Comparison of ENCODE assay signal across 19 mouse cellular contexts in genomic region chr8:48095378-48095777, GRCm38 (mm10). TPM values are rescaled to one million over a fixed set of nuclear protein-coding genes. Genes with fewer than 3 reads are reported as not detected.
DNase-seq lines count a peak whose midpoint lies in the region; ATAC-seq lines count a peak whose summit lies in the region.
"Had no signal": no experiment of that assay in that cellular context is flagged by ENCODE, and none has a peak within 500 bp of the region (broad histone marks: within the 10 kb centered on the region; RNA-seq: fewer than 3 reads in every experiment).

No protein-coding gene starts in this region.

- H3K27me3 ChIP-seq in midbrain, embryonic 11.5 days (ENCODE audit: control insufficient read depth, insufficient read depth, low read length) = no peaks in the 10 kb centered on the region
- peaks cover 19% of the 10 kb centered on the region for H3K27me3 ChIP-seq in midbrain, embryonic 10.5 days (ENCODE audit: low read depth, poor library complexity, severe bottlenecking)
- H3K27me3 ChIP-seq: CH12.LX had no signal

- no peak overlapping the region for H3K27ac ChIP-seq in midbrain, embryonic 11.5 days (ENCODE audit: low read depth, low read length)
- H3K27ac ChIP-seq in midbrain, embryonic 10.5 days (replicated peaks) = no peak overlapping the region

- H3K9ac ChIP-seq in midbrain, embryonic 11.5 days (ENCODE audit: low read length) = no peak overlapping the region

- DNase-seq in heart, adult 11 months = peak; percentile 70
- DNase-seq in heart, postnatal 10 days = no peak
- peak; percentile 64 for DNase-seq in midbrain, embryonic 11.5 days (ENCODE audit: low spot score, missing footprints)
- no peak for DNase-seq in midbrain, embryonic 10.5 days (ENCODE audit: low spot score)
- DNase-seq: adrenal gland, adult 2 months; adrenal gland, adult 8-10 months; adrenal gland, postnatal 10 days; adrenal gland, postnatal 14 days; adrenal gland, postnatal 25 days; adrenal gland, postnatal 36 days; B cell, adult 2 months; cerebellum, adult 11 months; cerebellum, adult 11-12 months; cerebellum, adult 18-20 months had no signal

- intact Hi-C loops in heart, postnatal 10 days (cut with DNase I) = loop anchor here (5.0 to 10.0 kb wide), 2 partner anchors 129 to 228 kb away; no protein-coding TSS in a partner anchor

- H3K9me3 ChIP-seq in midbrain, embryonic 11.5 days (ENCODE audit: control insufficient read depth, low read length) = no peaks in the 10 kb centered on the region
- no peaks in the 10 kb centered on the region for H3K9me3 ChIP-seq in midbrain, embryonic 10.5 days (replicated peaks)
- H3K9me3 ChIP-seq: G1E had no signal

- peaks cover 10% of the 10 kb centered on the region for H3K4me1 ChIP-seq in midbrain, embryonic 11.5 days (ENCODE audit: control insufficient read depth, insufficient read depth, low read length)
- peaks cover 16% of the 10 kb centered on the region for H3K4me1 ChIP-seq in midbrain, embryonic 10.5 days

- no peak overlapping the region for H3K4me2 ChIP-seq in midbrain, embryonic 11.5 days

- H3K4me3 ChIP-seq in midbrain, embryonic 11.5 days (ENCODE audit: low read depth, low read length) = no peak overlapping the region
- H3K4me3 ChIP-seq in midbrain, embryonic 10.5 days = no peak overlapping the region

- no peak for ATAC-seq in midbrain, embryonic 11.5 days (ENCODE audit: low FRiP score)
- ATAC-seq: activated CD4-positive, CD25-positive, alpha-beta regulatory T cell, adult 4 months; CD4-positive, CD25-positive, alpha-beta regulatory T cell, adult 4 months; Patski had no signal

- H3K36me3 ChIP-seq in midbrain, embryonic 11.5 days (ENCODE audit: control insufficient read depth, insufficient read depth, low read length) = no peaks in the 10 kb centered on the region
- no peaks in the 10 kb centered on the region for H3K36me3 ChIP-seq in midbrain, embryonic 10.5 days
- H3K36me3 ChIP-seq: G1E had no signal

- 90% methylated on average over 5 of the region's 5 CpGs for WGBS in midbrain, embryonic 11.5 days
- WGBS in midbrain, embryonic 10.5 days = 88% methylated on average over 5 of the region's 5 CpGs

RNA-seq across cellular contexts. Expression of gene Dctd, which starts 3.5 kb away (rescaled TPM):
- total RNA-seq in heart, postnatal 10 days (2021) = 1 to 10 TPM; 3.8 to 6.0 TPM
- 21.2 and 26.5 TPM in 2 replicates for polyA plus RNA-seq in midbrain, embryonic 11.5 days (2014; fragmentation: Nextera tagmentation; extraction: Ambion mirVana)
- 28.1 and 36.9 TPM in 2 replicates for polyA plus RNA-seq in midbrain, embryonic 10.5 days (2016; fragmentation: Nextera tagmentation; extraction: Ambion mirVana)

Comparison
In these comparisons a context has a peak if more than half of its experiments do, and no peak if none do; other contexts are left out.
1. DNase-seq: peak in heart, adult 11 months (single experiment) and midbrain, embryonic 11.5 days (single experiment); none in heart, postnatal 10 days (0 of 2) and midbrain, embryonic 10.5 days (single experiment).